20 mouse cellular contexts compared by ENCODE assay signal in the genomic region with DNA sequence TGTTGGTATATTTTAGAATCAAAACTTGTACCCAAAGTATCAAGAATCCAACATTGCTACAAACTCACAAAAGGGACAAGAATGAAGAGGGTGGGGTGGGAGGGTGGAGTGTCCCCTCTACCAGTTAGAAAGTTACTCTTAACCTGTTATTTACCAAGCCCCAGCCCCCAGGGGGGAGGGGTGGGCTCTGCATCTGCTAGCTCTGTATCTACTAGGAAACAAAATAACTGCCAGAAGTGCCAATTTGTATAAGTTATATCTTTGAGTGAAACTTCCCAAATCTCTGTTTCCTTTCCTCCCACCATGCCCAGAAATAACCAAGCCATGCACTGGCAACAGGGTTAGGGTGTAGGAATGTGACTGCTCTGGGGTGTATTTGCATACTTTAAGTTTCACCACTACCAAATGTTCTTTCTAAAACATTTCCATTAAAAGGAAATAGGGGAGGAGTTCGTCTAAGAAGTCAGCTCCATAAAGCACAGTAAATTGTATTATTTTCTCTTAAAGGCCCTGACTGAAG.
DNase-seq lines count a peak whose midpoint lies in the region; ATAC-seq and TF ChIP-seq lines count a peak whose summit lies in the region.
"Had no signal": no experiment of that assay in that cellular context is flagged by ENCODE, and none has a peak within 500 bp of the region (broad histone marks: within the 10 kb centered on the region; RNA-seq: fewer than 3 reads in every experiment).

No protein-coding gene starts in this region.

- ATAC-seq in stomach, postnatal 0 days (ENCODE audit: low FRiP score, low TSS enrichment), result no peak
- no peak for ATAC-seq in cerebellum, adult (ENCODE audit: insufficient number of reproducible peaks, low FRiP score, low TSS enrichment)
- ATAC-seq: forebrain, embryonic 13.5 days; forebrain, embryonic 15.5 days; forebrain, postnatal 0 days had no signal

- TF ChIP-seq EP300 in heart, adult 2 months (IDR thresholded peaks at IDR 0.05; ENCODE audit: insufficient read depth, low read depth, low read length), result no peak
- no peak for TF ChIP-seq EP300 in stomach, postnatal 0 days (optimal IDR thresholded peaks at IDR 0.05)

- no peak for TF ChIP-seq POLR2A in heart, adult 2 months (IDR thresholded peaks at IDR 0.05; ENCODE audit: insufficient read depth, low read depth, low read length)

- WGBS in heart, adult 2 months, result 85% methylated on average over 1 of the region's 1 CpGs
- 49% methylated on average over 1 of the region's 1 CpGs for WGBS in stomach, postnatal 0 days

- peaks cover 3% of the 10 kb centered on the region for H3K4me1 ChIP-seq in heart, adult 2 months (ENCODE audit: control insufficient read depth, insufficient read depth, low read length)
- no peaks in the 10 kb centered on the region for H3K4me1 ChIP-seq in stomach, postnatal 0 days (replicated peaks; ENCODE audit: control insufficient read depth, insufficient read depth)
- H3K4me1 ChIP-seq: embryonic facial prominence, embryonic 12.5 days; forebrain, embryonic 13.5 days; forebrain, embryonic 15.5 days had no signal

- no peaks in the 10 kb centered on the region for H3K27me3 ChIP-seq in heart, adult 2 months (ENCODE audit: control insufficient read depth, insufficient read depth, low read length)
- no peaks in the 10 kb centered on the region for H3K27me3 ChIP-seq in stomach, postnatal 0 days (ENCODE audit: control insufficient read depth, insufficient read depth, low read length)
- H3K27me3 ChIP-seq: embryonic facial prominence, embryonic 12.5 days; forebrain, embryonic 13.5 days; forebrain, embryonic 15.5 days had no signal

- TF ChIP-seq CTCF in heart, adult 2 months (IDR thresholded peaks at IDR 0.05), result no peak
- no peak for TF ChIP-seq CTCF in stomach, postnatal 0 days (IDR thresholded peaks at IDR 0.05; ENCODE audit: low read depth)

- no peak overlapping the region for H3K9ac ChIP-seq in heart, adult 2 months (ENCODE audit: low read depth, low read length)
- H3K9ac ChIP-seq in stomach, postnatal 0 days (ENCODE audit: low read length), result no peak overlapping the region
- H3K9ac ChIP-seq: embryonic facial prominence, embryonic 12.5 days; forebrain, embryonic 13.5 days; forebrain, embryonic 15.5 days; forebrain, postnatal 0 days had no signal

- no peak overlapping the region for H3K27ac ChIP-seq in heart, adult 2 months
- H3K27ac ChIP-seq in stomach, postnatal 0 days (replicated peaks), result no peak overlapping the region
- H3K27ac ChIP-seq: embryonic facial prominence, embryonic 10.5 days; embryonic facial prominence, embryonic 12.5 days; forebrain, embryonic 13.5 days; forebrain, embryonic 15.5 days had no signal

- intact Hi-C loops in heart, adult 2 months (cut with DNase I), result no loop called here

- H3K36me3 ChIP-seq in heart, adult 2 months (ENCODE audit: control insufficient read depth, insufficient read depth, low read length), result no peaks in the 10 kb centered on the region
- no peaks in the 10 kb centered on the region for H3K36me3 ChIP-seq in stomach, postnatal 0 days (ENCODE audit: control insufficient read depth, insufficient read depth, low read length)
- H3K36me3 ChIP-seq: embryonic facial prominence, embryonic 10.5 days; embryonic facial prominence, embryonic 12.5 days; forebrain, embryonic 15.5 days had no signal

- no peaks in the 10 kb centered on the region for H3K79me2 ChIP-seq in heart, adult 2 months (replicated peaks; ENCODE audit: control insufficient read depth, insufficient read depth, low read length)

- no peak overlapping the region for H3K4me3 ChIP-seq in heart, adult 2 months
- no peak overlapping the region for H3K4me3 ChIP-seq in stomach, postnatal 0 days (ENCODE audit: low read depth, low read length)
- H3K4me3 ChIP-seq: embryonic facial prominence, embryonic 10.5 days; embryonic facial prominence, embryonic 12.5 days; forebrain, embryonic 13.5 days; forebrain, embryonic 15.5 days had no signal

- DNase-seq in heart, adult 11 months, result peak; percentile 73
- DNase-seq in heart, adult 2 months, result no peak
- DNase-seq in testis, postnatal 14 days (ENCODE audit: low spot score), result peak; percentile 66
- DNase-seq in testis, postnatal 10 days (ENCODE audit: low spot score), result no peak
- peak; percentile 4 for DNase-seq in stomach, postnatal 0 days (ENCODE audit: low spot score)
- DNase-seq in cerebellum, adult 11 months, result no peak
- DNase-seq: adrenal gland, adult 2 months; adrenal gland, postnatal 10 days; adrenal gland, postnatal 25 days; cerebellum, adult 11-12 months; cerebellum, adult 2 months; cerebellum, adult 9-10 months; cerebellum, postnatal 10 days; cerebellum, postnatal 25 days; forebrain, postnatal 0 days had no signal

- no peaks in the 10 kb centered on the region for H3K9me3 ChIP-seq in stomach, postnatal 0 days (ENCODE audit: control insufficient read depth, low read length)
- H3K9me3 ChIP-seq: embryonic facial prominence, embryonic 10.5 days; embryonic facial prominence, embryonic 12.5 days; forebrain, embryonic 13.5 days; forebrain, embryonic 15.5 days had no signal

- H3K4me2 ChIP-seq in stomach, postnatal 0 days (replicated peaks; ENCODE audit: low read depth), result no peak overlapping the region
- H3K4me2 ChIP-seq: embryonic facial prominence, embryonic 12.5 days; forebrain, embryonic 13.5 days; forebrain, embryonic 15.5 days had no signal

Comparison
In these comparisons a context has a peak if more than half of its experiments do, and no peak if none do; other contexts are left out.
1. DNase-seq: peak in heart, adult 11 months (single experiment), testis, postnatal 14 days (single experiment) and stomach, postnatal 0 days (single experiment); none in heart, adult 2 months (0 of 2), testis, postnatal 10 days (single experiment) and cerebellum, adult 11 months (single experiment).